Mouse (Mus musculus) heart, adult 2 months (tissue): ENCODE data around the gene Stxbp6.

Experiments used
- CTCF ChIP-seq: fragments of 200-600 bp; IDR thresholded peaks from 2 replicates; pipeline ENCODE4 v1.8.1; 2022; ENCODE audit warnings: antibody characterized with exemption, mild to moderate bottlenecking, moderate library complexity
- EP300 ChIP-seq: fragments of 200-500 bp; IDR thresholded peaks from 2 replicates; pipeline ENCODE4 v1.6.1; 2011; ENCODE audit warnings: low read depth, low read length, control low read depth; ENCODE audit not compliant: insufficient read depth
- POLR2A ChIP-seq: fragments of 200-500 bp; IDR thresholded peaks from 2 replicates; pipeline ENCODE4 v1.6.1; 2011; ENCODE audit warnings: mild to moderate bottlenecking, low read depth, low read length, control low read depth; ENCODE audit not compliant: insufficient read depth

DNA sequence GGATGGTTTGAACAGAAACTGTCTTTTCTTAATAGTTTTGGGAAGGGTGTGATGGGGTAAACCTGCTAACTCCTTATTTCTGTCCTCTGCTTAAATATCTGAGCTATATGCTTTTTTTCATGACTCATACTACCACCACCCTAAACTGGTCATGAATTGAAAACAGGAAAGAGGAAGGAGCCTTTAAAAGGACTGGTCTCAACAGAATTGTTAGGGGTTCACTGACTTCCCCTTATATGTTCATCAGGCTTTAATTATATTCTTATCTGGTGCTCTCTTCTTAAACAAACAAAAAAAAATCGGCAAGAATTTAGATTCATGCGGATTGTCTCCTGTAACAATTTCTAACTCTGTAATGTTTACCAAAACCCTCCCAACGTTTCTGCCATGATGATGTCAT lies 17.9 kb upstream of the Stxbp6 start:
- TF ChIP-seq CTCF (no peak), EP300 (no peak), POLR2A (no peak)
